Mouse (Mus musculus) lung, postnatal 14 days (tissue): ENCODE measurements around the gene Zfp580.
A peak's percentile ranks its signal among the peaks of the same experiment; 100 is the strongest.
"Not testable (repeated sequence)": the region's sequence is repeated elsewhere in the genome, so short reads cannot be mapped to it uniquely, and the experiment has no call there.

Experiments used
- DNase-seq: peaks from one replicate; pipeline ENCODE4 v3.0.0; 2021

Gene Zfp580

GRCm38 (mm10) chr7:5074984-5075383, 23.6 kb downstream of the Zfp580 start:
- no peak for DNase-seq

- DNase-seq, result no peak
Observed at GRCm38 (mm10) chr7:5076931-5077330, 25.6 kb downstream of the Zfp580 start.

- DNase-seq, result not testable (repeated sequence)
Observed at GRCm38 (mm10) chr7:5079365-5080009, 28.1 kb downstream of the Zfp580 start.

- DNase-seq, result peak; percentile 97
Observed at GRCm38 (mm10) chr7:5080010-5080751, 28.8 kb downstream of the Zfp580 start, which contains the start of gene Epn1. Epn1 (plus strand) TSS chr7:5080235.

- no peak for DNase-seq
Observed at GRCm38 (mm10) chr7:5080815-5081214, 29.5 kb downstream of the Zfp580 start.

- DNase-seq, result no peak
Observed at GRCm38 (mm10) chr7:5081241-5081640, 29.9 kb downstream of the Zfp580 start.

GRCm38 (mm10) chr7:5081939-5082338, 30.6 kb downstream of the Zfp580 start:
- DNase-seq, result no peak

GRCm38 (mm10) chr7:5083325-5084105, 32.2 kb downstream of the Zfp580 start:
- DNase-seq, result no peak

GRCm38 (mm10) chr7:5085512-5085911, 34.2 kb downstream of the Zfp580 start:
- no peak for DNase-seq

- no peak for DNase-seq
Observed at GRCm38 (mm10) chr7:5086921-5087440, 35.6 kb downstream of the Zfp580 start.

GRCm38 (mm10) chr7:5087886-5088285, 36.5 kb downstream of the Zfp580 start:
- DNase-seq, result no peak

- no peak for DNase-seq
Observed at GRCm38 (mm10) chr7:5089853-5090252, 38.5 kb downstream of the Zfp580 start.

GRCm38 (mm10) chr7:5091008-5091728, 39.8 kb downstream of the Zfp580 start:
- no peak for DNase-seq

- DNase-seq, result no peak
Observed at GRCm38 (mm10) chr7:5092381-5092780, 41.0 kb downstream of the Zfp580 start.

GRCm38 (mm10) chr7:5092831-5093510, 41.6 kb downstream of the Zfp580 start:
- no peak for DNase-seq

GRCm38 (mm10) chr7:5098769-5099168, 47.4 kb downstream of the Zfp580 start:
- DNase-seq, result no peak

- DNase-seq, result no peak
Observed at GRCm38 (mm10) chr7:5099796-5100195, 48.5 kb downstream of the Zfp580 start.

- DNase-seq, result no peak
Observed at GRCm38 (mm10) chr7:5101066-5101663, 49.8 kb downstream of the Zfp580 start.

GRCm38 (mm10) chr7:5102564-5102963, 51.2 kb downstream of the Zfp580 start:
- no peak for DNase-seq
